Mouse (Mus musculus): ENCODE measurements around the gene Ptprt. TPM values are rescaled to one million over a fixed set of nuclear protein-coding genes. Genes with fewer than 3 reads are reported as not detected.

Ptprt gene
- polyA plus RNA-seq, 1 experiment from 2014 or later: 4.0 TPM

- peak overlapping the region; percentile 42 for H3K4me2 ChIP-seq (ENCODE audit: low read length)
- H3K27me3 ChIP-seq (ENCODE audit: insufficient read depth, low read length): no peaks in the 10 kb centered on the region
- H3K9me3 ChIP-seq (replicated peaks; ENCODE audit: low read length): no peaks in the 10 kb centered on the region
- H3K4me3 ChIP-seq (replicated peaks; ENCODE audit: low read depth, low read length): no peak overlapping the region
- TF ChIP-seq CTCF (IDR thresholded peaks at IDR 0.05; ENCODE audit: low read depth): no peak
- H3K4me1 ChIP-seq (replicated peaks; ENCODE audit: insufficient read depth, low read length): no peaks in the 10 kb centered on the region
- H3K27ac ChIP-seq: no peak overlapping the region
- WGBS: 20% methylated on average over 13 of the region's 13 CpGs
- peak overlapping the region; percentile 8; the same call in 1 of the 2 replicates for H3K9ac ChIP-seq (ENCODE audit: low read depth, low read length)
- ATAC-seq (replicated peaks; ENCODE audit: low FRiP score, low read depth) (no peak), DNase-seq (ENCODE audit: low spot score) (peak; percentile 2)
- H3K36me3 ChIP-seq (ENCODE audit: insufficient read depth, low read length): no peaks in the 10 kb centered on the region
Measured at GRCm38 (mm10) chr2:161498449-161499096, 1162.4 kb downstream of the Ptprt start.

DNA sequence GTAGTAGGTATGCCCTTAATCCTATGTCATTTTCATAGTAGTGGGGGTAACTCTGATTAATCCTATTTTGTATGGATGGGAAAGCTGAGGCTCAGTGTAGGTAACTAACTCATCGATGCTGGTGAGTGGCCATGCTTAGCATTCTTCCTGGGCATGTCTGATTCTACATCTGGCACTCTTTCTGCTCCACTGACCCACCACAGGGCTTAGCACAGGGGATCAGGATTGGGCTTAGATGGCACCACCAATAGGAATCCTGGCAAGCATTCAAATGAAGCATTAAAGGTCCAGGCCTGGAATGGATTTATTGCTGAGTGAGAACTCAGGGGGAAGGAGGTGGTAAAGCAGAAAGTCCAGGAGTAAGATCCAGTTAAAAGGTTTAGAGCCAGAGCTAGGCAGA lies 1179.2 kb downstream of the Ptprt start:
- no peaks in the 10 kb centered on the region for H3K36me3 ChIP-seq (ENCODE audit: insufficient read depth, low read length)
- H3K9ac ChIP-seq (ENCODE audit: low read depth, low read length): no peak overlapping the region
- no peak overlapping the region for H3K4me3 ChIP-seq (replicated peaks; ENCODE audit: low read depth, low read length)
- no peak overlapping the region for H3K27ac ChIP-seq
- H3K27me3 ChIP-seq (ENCODE audit: insufficient read depth, low read length): no peaks in the 10 kb centered on the region
- no peak for TF ChIP-seq CTCF (IDR thresholded peaks at IDR 0.05; ENCODE audit: low read depth)
- DNase-seq (ENCODE audit: low spot score) (no peak), ATAC-seq (replicated peaks; ENCODE audit: low FRiP score, low read depth) (no peak)
- no peak overlapping the region for H3K4me2 ChIP-seq (ENCODE audit: low read length)
- H3K4me1 ChIP-seq (replicated peaks; ENCODE audit: insufficient read depth, low read length): no peaks in the 10 kb centered on the region
- H3K9me3 ChIP-seq (replicated peaks; ENCODE audit: low read length): no peaks in the 10 kb centered on the region
- 72% methylated on average over 1 of the region's 1 CpGs for WGBS

DNA sequence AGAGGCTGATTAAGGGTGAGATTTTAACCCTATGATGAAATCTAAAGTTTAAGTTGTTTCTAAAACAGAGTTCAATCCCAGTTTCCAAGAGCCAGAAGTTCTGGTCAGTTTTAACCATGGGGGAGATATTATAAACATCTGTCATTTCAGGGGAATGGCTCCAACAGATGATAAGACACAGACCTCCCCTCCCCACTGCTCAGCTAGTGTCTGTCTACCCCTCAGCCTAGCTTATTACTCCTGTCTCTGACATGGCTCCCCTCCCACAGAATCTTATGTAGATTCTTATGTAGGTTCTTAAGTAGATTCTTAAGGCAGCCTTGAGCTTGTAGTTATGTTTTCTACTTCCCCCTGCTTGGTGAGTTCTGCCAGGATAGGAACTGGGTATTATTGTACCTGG lies 1180.5 kb downstream of the Ptprt start:
- H3K27me3 ChIP-seq (ENCODE audit: insufficient read depth, low read length): no peaks in the 10 kb centered on the region
- H3K36me3 ChIP-seq (ENCODE audit: insufficient read depth, low read length): no peaks in the 10 kb centered on the region
- no peak overlapping the region for H3K9ac ChIP-seq (ENCODE audit: low read depth, low read length)
- no peak overlapping the region for H3K4me3 ChIP-seq (replicated peaks; ENCODE audit: low read depth, low read length)
- no peak overlapping the region for H3K27ac ChIP-seq
- no peak for TF ChIP-seq CTCF (IDR thresholded peaks at IDR 0.05; ENCODE audit: low read depth)
- H3K9me3 ChIP-seq (replicated peaks; ENCODE audit: low read length): no peaks in the 10 kb centered on the region
- no peak for ATAC-seq (replicated peaks; ENCODE audit: low FRiP score, low read depth)
- no peak for DNase-seq (ENCODE audit: low spot score)
- no peak overlapping the region for H3K4me2 ChIP-seq (ENCODE audit: low read length)
- H3K4me1 ChIP-seq (replicated peaks; ENCODE audit: insufficient read depth, low read length): no peaks in the 10 kb centered on the region
